Mouse (Mus musculus) spleen, postnatal 4 days (tissue): ENCODE measurements around the gene Acly.
A peak's percentile ranks its signal among the peaks of the same experiment; 100 is the strongest.

Source experiments
- DNase-seq, 2 experiments: peaks; one replicate each; pipeline ENCODE4 v3.0.0; 2022; ENCODE audit warnings: low spot score in 2 of 2

The Acly gene

DNA sequence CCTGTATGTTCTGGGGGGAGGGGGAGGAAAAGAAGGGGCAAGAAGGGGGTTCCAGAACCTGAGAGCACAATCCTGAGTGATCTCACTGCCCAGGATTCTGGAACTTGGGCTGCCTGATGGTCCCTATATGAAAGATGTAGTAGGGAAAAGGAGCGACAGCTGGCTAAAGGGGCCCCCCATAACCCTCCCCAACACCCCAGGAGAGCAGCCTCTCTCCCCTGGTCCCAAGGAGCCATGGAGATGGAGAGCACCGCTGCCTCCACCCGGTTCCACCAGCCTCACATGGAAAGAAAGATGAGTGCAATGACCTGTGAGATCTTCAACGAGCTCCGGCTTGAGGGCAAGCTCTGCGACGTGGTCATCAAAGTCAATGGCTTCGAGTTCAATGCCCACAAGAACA lies 86.0 kb downstream of the Acly start, which contains the start of the genes Nt5c3b and Klhl10:
TSS of gene Nt5c3b (minus strand) at position 12 of the 400 bp plus-strand sequence.
TSS of gene Klhl10 (plus strand) at position 121 of the 400 bp plus-strand sequence.
- no peak for DNase-seq

DNA sequence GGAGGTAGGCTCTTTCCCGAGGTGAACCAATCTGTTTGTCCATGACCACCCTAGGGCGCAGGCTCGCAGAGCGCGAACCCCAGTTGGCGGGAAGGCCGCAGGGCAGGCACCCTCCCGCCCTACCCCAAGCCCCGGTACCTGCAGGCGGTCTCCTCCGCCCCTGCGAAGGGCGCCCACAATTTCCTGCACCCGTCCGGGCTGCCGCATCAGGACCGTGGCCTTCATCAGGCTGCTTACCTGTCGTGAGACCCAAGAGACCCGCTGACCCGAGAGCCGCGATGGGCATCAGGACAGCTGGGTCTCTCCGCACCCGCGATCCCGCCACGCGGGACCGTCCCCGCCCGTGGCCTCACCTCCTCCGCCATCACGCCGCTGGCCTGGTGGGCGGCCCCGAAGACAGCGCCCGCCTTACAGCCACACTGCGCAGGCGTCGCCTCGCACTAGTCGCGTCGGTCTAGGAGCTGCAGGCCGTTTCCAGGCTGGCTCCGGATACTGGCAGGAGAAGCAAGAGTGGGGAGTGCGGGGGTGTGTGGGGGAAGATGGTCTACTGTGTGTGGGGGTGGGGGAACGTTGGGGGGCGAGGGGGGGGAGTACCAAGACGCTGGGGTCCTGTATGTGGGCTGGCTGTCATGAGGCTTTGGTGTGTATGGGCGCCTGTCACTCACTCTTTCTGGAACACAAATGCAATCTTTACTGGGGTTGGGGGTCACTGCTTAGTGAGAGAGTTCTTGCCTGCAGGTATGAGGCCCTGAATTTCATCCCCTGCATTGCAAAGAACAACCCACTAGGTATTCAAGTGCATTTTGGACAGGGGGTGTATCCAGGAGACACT lies 86.9 kb downstream of the Acly start:
- peak; percentile 79 to 89 for DNase-seq

DNA sequence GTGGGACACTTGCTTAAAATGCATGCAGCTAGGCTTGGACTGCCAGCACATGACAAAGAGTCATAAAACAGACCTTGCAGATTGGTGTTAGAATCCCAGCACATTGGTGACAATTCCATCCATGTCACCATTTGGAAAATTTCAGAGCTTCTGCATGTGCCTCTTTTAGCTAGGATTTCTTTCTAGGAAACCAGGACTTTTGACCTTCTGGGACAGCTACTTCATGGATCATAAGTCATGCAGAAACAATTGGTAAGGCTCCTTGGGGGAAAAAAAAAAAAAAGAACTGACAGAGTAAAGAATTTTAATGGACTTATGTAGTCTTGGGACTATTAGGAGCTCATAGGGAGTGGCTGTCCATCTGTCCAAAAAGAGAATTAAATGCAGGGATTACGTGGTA lies 89.9 kb downstream of the Acly start:
- DNase-seq = no peak

DNA sequence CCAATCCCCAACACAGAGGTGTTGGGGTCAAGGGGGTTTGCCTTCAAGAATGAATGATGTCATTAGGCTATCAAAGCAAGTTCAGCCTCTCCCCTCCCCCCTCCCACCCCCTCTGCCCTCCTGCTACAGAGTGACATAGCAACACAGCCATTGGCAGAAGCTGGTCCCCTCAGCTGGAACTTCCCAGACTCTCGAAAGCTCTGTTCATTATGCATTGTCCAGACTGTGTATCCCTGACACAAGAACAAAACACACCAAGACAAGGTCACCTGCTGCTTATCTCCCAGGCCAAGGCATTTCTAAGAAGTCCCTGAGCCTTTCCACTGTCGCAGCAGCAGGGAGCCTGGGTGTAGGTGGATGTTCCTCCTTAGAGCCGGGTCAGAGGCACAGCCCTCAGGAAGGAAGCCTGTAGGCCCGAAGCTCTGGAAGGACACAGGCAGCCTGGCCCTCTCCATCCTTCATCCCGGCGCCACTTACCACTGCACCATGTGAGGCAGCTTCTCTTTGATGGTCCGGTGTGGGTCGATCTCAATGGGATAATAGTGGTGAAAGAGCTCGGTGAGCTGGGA lies 92.0 kb downstream of the Acly start:
- DNase-seq = peak in 1 of 2 experiments; percentile 50

DNA sequence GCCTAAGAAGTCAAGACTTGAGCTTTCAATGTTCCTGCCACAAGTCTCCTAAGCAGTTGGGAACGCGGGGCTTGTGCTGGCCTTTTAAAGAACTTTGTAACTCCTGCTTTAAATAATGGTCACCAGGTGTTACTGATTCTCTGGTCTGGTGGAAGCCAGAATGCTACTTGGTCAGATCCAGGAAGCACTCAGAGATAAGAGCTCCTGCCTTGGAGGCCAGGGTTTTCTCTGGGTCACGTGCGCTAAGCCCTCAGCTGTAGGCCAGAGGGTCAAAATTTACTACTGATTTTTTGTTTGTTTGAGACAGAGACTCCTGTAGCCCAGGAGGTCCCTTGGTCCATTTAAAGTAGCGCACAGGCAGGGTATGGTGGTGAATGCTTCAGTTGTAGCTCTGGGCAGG lies 95.8 kb downstream of the Acly start:
- DNase-seq = no peak

DNA sequence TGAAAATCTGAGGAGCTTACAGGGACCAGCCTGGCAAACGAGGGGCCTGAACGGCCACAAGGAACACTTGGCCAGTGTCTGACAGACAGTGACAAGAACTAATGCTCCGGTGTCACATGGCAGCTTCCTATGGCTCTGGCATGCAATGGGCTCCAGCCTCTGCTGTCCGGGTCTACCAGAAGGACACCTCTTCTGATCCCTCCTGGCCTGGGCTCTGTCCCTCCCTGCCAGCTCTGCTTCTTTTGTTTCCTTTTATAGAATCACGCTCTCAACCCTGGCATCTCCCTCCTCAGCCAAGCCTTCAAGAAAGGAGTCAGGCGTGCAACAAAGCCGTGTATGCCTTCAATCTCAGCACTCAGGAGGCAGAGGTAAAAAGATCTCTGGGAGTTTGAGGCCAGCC lies 97.7 kb downstream of the Acly start:
- no peak for DNase-seq

DNA sequence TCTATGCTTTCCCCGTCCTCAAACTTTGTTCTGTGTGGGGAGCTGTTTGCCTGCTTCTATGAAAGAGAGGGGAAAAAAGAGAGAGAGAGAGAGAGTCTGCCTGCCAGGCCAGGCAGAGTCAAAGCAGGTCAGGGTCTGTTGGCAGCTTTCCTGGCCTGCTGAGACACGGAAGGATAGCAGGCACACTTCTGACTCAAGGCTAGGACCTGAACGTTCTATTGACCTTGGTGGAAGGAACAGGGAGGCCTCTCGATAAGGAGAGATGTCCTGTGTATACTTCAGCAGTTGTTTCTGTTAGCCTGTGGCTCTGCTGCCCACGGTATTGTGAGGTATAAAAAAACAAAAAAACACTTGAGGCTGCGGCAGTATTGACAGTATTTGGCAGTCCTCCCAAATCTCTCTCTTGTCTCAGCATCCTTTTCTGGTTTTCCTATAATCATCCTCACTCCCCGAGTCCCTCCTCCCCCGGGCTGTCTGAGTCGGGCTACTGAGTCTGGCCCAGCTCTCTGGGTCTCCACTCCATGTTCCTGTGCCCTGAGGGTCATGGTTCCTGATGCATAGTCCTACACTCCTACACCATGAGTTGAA lies 99.1 kb downstream of the Acly start:
- no peak for DNase-seq

DNA sequence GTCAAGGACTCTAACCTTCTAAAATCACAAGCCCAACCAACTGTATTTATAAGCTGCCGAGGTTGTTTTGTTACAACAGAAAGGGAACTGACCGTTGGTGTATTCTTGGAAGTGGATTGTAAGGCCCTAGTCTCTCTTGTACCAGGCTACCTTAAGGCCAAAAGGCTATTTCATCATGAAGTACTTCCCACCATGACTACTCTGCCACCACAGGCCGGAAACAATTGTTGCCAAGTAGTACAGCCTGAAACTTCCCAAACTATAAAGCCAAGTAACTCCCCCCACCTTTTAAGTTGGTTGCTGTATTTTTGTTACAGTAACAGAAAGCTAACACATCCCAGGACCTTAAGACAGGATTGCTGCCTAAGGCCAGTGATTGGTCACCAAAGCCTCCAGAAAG lies 101.0 kb downstream of the Acly start:
- no peak for DNase-seq
